9 mouse cellular contexts compared by ENCODE assay signal in the genomic region with DNA sequence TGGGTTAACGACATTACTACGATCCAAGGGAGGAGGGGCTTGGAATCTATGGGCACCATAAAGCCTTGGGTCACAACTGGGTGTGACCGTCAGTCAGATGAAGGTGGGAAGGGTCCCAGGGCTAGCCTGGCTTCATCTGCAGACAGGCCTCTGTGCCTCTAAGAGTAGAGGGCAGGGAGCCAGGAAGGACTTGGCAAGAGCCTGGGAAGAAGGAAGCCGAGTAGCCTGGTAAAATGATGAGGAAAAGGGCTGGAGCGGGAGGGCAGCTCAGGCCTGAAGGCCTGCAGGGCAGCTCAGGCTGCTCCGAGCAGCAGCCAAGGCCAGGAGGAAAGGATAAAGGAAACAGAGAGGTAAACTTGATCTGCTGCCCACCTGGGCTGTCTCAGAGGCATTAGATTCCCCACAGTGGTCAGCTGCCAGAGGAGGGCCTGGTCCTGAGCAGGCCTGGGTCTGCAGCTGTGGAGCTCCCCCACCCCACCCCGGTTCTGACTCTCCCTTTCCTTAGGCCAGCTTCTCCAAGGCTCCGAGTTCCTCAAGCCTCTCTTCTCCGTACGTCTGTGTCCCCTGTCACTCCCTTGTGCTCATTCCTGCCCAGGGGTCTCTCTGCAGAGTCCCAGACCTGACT. TPM values are rescaled to one million over a fixed set of nuclear protein-coding genes. Genes with fewer than 3 reads are reported as not detected.
DNase-seq lines count a peak whose midpoint lies in the region; ATAC-seq and TF ChIP-seq lines count a peak whose summit lies in the region.
"Had no signal": no experiment of that assay in that cellular context is flagged by ENCODE, and none has a peak within 500 bp of the region (broad histone marks: within the 10 kb centered on the region; RNA-seq: fewer than 3 reads in every experiment).

No protein-coding gene starts in this region.

- H3K4me1 ChIP-seq in forebrain, embryonic 10.5 days = peaks cover 17% of the 10 kb centered on the region
- H3K4me1 ChIP-seq in forebrain, embryonic 12.5 days = peaks cover 5% of the 10 kb centered on the region; the same call in 1 of the 2 replicates
- 0 out of 2 replicates have a peak, but pooled peaks cover 4% of the 10 kb centered on the region for H3K4me1 ChIP-seq in forebrain, embryonic 14.5 days (ENCODE audit: control insufficient read depth, insufficient read depth, low read length)
- H3K4me1 ChIP-seq in hindbrain, embryonic 12.5 days = peaks cover 9% of the 10 kb centered on the region
- H3K4me1 ChIP-seq in thymus, adult 2 months (replicated peaks; ENCODE audit: control insufficient read depth, insufficient read depth, low read length) = no peaks in the 10 kb centered on the region

- no peak for TF ChIP-seq POLR2A in thymus, adult 2 months (IDR thresholded peaks at IDR 0.05; ENCODE audit: control insufficient read depth, extremely low read depth, insufficient read depth, low read length, poor library complexity)

- H3K27ac ChIP-seq in forebrain, embryonic 10.5 days = peak overlapping the region; percentile 63
- no peak overlapping the region for H3K27ac ChIP-seq in forebrain, embryonic 12.5 days
- H3K27ac ChIP-seq in forebrain, embryonic 14.5 days (ENCODE audit: low read depth, low read length) = no peak overlapping the region
- 0 out of 2 replicates have a peak overlapping the region, but pooled peaks have one; percentile 1 for H3K27ac ChIP-seq in hindbrain, embryonic 12.5 days
- H3K27ac ChIP-seq in thymus, adult 2 months (ENCODE audit: control insufficient read depth, insufficient read depth, low read length) = no peak overlapping the region

- no peak for TF ChIP-seq CTCF in thymus, adult 2 months (IDR thresholded peaks at IDR 0.05; ENCODE audit: borderline replicate concordance, control insufficient read depth, extremely low read depth, insufficient read depth, low read length, poor library complexity)

- H3K4me3 ChIP-seq in forebrain, embryonic 10.5 days = no peak overlapping the region
- H3K4me3 ChIP-seq in forebrain, embryonic 12.5 days (replicated peaks) = no peak overlapping the region
- H3K4me3 ChIP-seq in forebrain, embryonic 14.5 days (ENCODE audit: low read depth, low read length) = no peak overlapping the region
- no peak overlapping the region for H3K4me3 ChIP-seq in hindbrain, embryonic 12.5 days
- no peak overlapping the region for H3K4me3 ChIP-seq in thymus, adult 2 months (ENCODE audit: control insufficient read depth, insufficient read depth, low read length)

- ATAC-seq in forebrain, embryonic 12.5 days (ENCODE audit: low FRiP score) = no peak
- peak; percentile 20; the same call in 1 of the 2 replicates for ATAC-seq in forebrain, embryonic 14.5 days
- ATAC-seq in hindbrain, embryonic 12.5 days (ENCODE audit: low FRiP score) = no peak

- no peak for DNase-seq in forebrain, embryonic 10.5 days (ENCODE audit: extremely low spot score, low spot score)
- peak; percentile 73 for DNase-seq in MN1 (ENCODE audit: low spot score)
- DNase-seq in forebrain, embryonic 14.5 days (ENCODE audit: low spot score) = peak; percentile 46
- DNase-seq in lung, postnatal 4 days = peak; percentile 51 to 58
- no peak for DNase-seq in thymus, adult 2 months
- DNase-seq in embryo, embryonic 10.5 days (ENCODE audit: low spot score) = no peak

- H3K27me3 ChIP-seq in forebrain, embryonic 10.5 days (ENCODE audit: poor library complexity, severe bottlenecking) = 0 out of 2 replicates have a peak, but pooled peaks cover 9% of the 10 kb centered on the region
- H3K27me3 ChIP-seq in forebrain, embryonic 12.5 days = 0 out of 2 replicates have a peak, but pooled peaks cover 4% of the 10 kb centered on the region
- H3K27me3 ChIP-seq in forebrain, embryonic 14.5 days (replicated peaks; ENCODE audit: control insufficient read depth, insufficient read depth, low read length) = no peaks in the 10 kb centered on the region
- no peaks in the 10 kb centered on the region for H3K27me3 ChIP-seq in hindbrain, embryonic 12.5 days
- no peaks in the 10 kb centered on the region for H3K27me3 ChIP-seq in thymus, adult 2 months (ENCODE audit: control insufficient read depth, insufficient read depth, low read length)
- H3K27me3 ChIP-seq: CH12.LX had no signal

- no peaks in the 10 kb centered on the region for H3K36me3 ChIP-seq in forebrain, embryonic 10.5 days (replicated peaks)
- H3K36me3 ChIP-seq in forebrain, embryonic 12.5 days (replicated peaks) = no peaks in the 10 kb centered on the region
- no peaks in the 10 kb centered on the region for H3K36me3 ChIP-seq in forebrain, embryonic 14.5 days (ENCODE audit: control insufficient read depth, insufficient read depth, low read length)
- H3K36me3 ChIP-seq in hindbrain, embryonic 12.5 days = no peaks in the 10 kb centered on the region
- H3K36me3 ChIP-seq in thymus, adult 2 months (ENCODE audit: control insufficient read depth, insufficient read depth, low read length) = no peaks in the 10 kb centered on the region

- no peak overlapping the region for H3K4me2 ChIP-seq in forebrain, embryonic 12.5 days
- no peak overlapping the region for H3K4me2 ChIP-seq in forebrain, embryonic 14.5 days (ENCODE audit: low read length)
- no peak overlapping the region for H3K4me2 ChIP-seq in hindbrain, embryonic 12.5 days (replicated peaks)

- H3K9ac ChIP-seq in forebrain, embryonic 12.5 days = no peak overlapping the region
- no peak overlapping the region for H3K9ac ChIP-seq in forebrain, embryonic 14.5 days (ENCODE audit: low read length)
- no peak overlapping the region for H3K9ac ChIP-seq in hindbrain, embryonic 12.5 days

- H3K9me3 ChIP-seq in forebrain, embryonic 10.5 days = no peaks in the 10 kb centered on the region
- no peaks in the 10 kb centered on the region for H3K9me3 ChIP-seq in forebrain, embryonic 12.5 days
- H3K9me3 ChIP-seq in forebrain, embryonic 14.5 days (replicated peaks; ENCODE audit: control insufficient read depth, low read length) = no peaks in the 10 kb centered on the region
- H3K9me3 ChIP-seq in hindbrain, embryonic 12.5 days (replicated peaks) = no peaks in the 10 kb centered on the region

- WGBS in forebrain, embryonic 10.5 days = 56% methylated on average over 10 of the region's 10 CpGs
- whole genome bisulfite sequencing in forebrain, embryonic 12.5 days = 54% methylated on average over 10 of the region's 10 CpGs
- WGBS in forebrain, embryonic 14.5 days = 46% methylated on average over 10 of the region's 10 CpGs
- 48% methylated on average over 10 of the region's 10 CpGs for WGBS in hindbrain, embryonic 12.5 days
- 89% methylated on average over 10 of the region's 10 CpGs for WGBS in thymus, adult 2 months

RNA-seq across cellular contexts. Expression of a gene that starts 27.5 kb away (rescaled TPM):
- polyA plus RNA-seq in forebrain, embryonic 10.5 days (2016; fragmentation: Nextera tagmentation; extraction: Ambion mirVana) = 30.4 and 30.9 TPM in 2 replicates
- polyA plus RNA-seq in forebrain, embryonic 12.5 days (2016; fragmentation: Nextera tagmentation; extraction: Ambion mirVana) = 24.8 and 24.9 TPM in 2 replicates
- polyA plus RNA-seq in forebrain, embryonic 14.5 days (2014; fragmentation: Nextera tagmentation; extraction: Ambion mirVana) = 4.0 and 4.2 TPM in 2 replicates
- 12.3 and 14.7 TPM in 2 replicates for polyA plus RNA-seq in hindbrain, embryonic 12.5 days (2016; fragmentation: Nextera tagmentation; extraction: Ambion mirVana)
- polyA plus RNA-seq in thymus, adult 2 months (2012; rRNA removed) = 0.17 and 0.38 TPM in 2 replicates

RNA-seq across cellular contexts. Expression of a gene that starts 44.9 kb away (rescaled TPM):
- polyA plus RNA-seq in forebrain, embryonic 10.5 days (2016; fragmentation: Nextera tagmentation; extraction: Ambion mirVana) = 65.7 and 68.8 TPM in 2 replicates
- 112 and 118 TPM in 2 replicates for polyA plus RNA-seq in forebrain, embryonic 12.5 days (2016; fragmentation: Nextera tagmentation; extraction: Ambion mirVana)
- 114 and 133 TPM in 2 replicates for polyA plus RNA-seq in forebrain, embryonic 14.5 days (2014; fragmentation: Nextera tagmentation; extraction: Ambion mirVana)
- 102 and 107 TPM in 2 replicates for polyA plus RNA-seq in hindbrain, embryonic 12.5 days (2016; fragmentation: Nextera tagmentation; extraction: Ambion mirVana)
- polyA plus RNA-seq in thymus, adult 2 months (2012; rRNA removed) = 10.6 and 12.7 TPM in 2 replicates

Comparison
In these comparisons a context has a peak if more than half of its experiments do, and no peak if none do; other contexts are left out.
1. DNase-seq: peak in MN1 (single experiment), forebrain, embryonic 14.5 days (single experiment) and lung, postnatal 4 days (2 of 2); none in forebrain, embryonic 10.5 days (single experiment), thymus, adult 2 months (single experiment) and embryo, embryonic 10.5 days (single experiment).
2. H3K27ac ChIP-seq: peak in forebrain, embryonic 10.5 days (single experiment) and hindbrain, embryonic 12.5 days (single experiment); none in forebrain, embryonic 12.5 days (single experiment), forebrain, embryonic 14.5 days (single experiment) and thymus, adult 2 months (single experiment).